Mouse (Mus musculus) liver, embryonic 14.5 days (tissue): ENCODE results near the gene Fndc11. TPM values are rescaled to one million over a fixed set of nuclear protein-coding genes. Genes with fewer than 3 reads are reported as not detected.

Source experiments
- ATAC-seq: fragments of 200-750 bp; cut with Nextera tagmentation; 2 replicates; pipeline ENCODE4 v1.8.0; 2017; ENCODE audit warnings: moderate number of reproducible peaks, mild to moderate bottlenecking, moderate library complexity; ENCODE audit not compliant: insufficient read depth
- DNase-seq, 3 experiments: peaks; one replicate each; pipeline ENCODE4 v3.0.0-alpha.2; 2012 to 2013; ENCODE audit warnings: low read depth in 3 of 3, low spot score in 3 of 3
- H3K27ac ChIP-seq: fragments of 300-500 bp; sonication (generic); 2 replicates; pipeline ENCODE4 v1.5.1; 2014; ENCODE audit warnings: moderate library complexity, mild to moderate bottlenecking, control low read depth, inconsistent platforms
- H3K27me3 ChIP-seq: fragments of 300-500 bp; sonication (generic); 2 replicates; pipeline ENCODE4 v1.6.1; 2014; ENCODE audit warnings: mild to moderate bottlenecking, low read length, moderate library complexity; ENCODE audit not compliant: control insufficient read depth, insufficient read depth
- H3K36me3 ChIP-seq: fragments of 300-500 bp; sonication (generic); replicated peaks from 2 replicates; pipeline ENCODE4 v1.6.1; 2014; ENCODE audit warnings: low read depth; ENCODE audit not compliant: control insufficient read depth, insufficient read depth
- H3K4me1 ChIP-seq, 2 experiments: fragments of 200-500 bp in 1 of 2; fragments of 300-500 bp in 1 of 2; sonication (generic) in 1 of 2; replicated peaks; 2 replicates each; pipeline ENCODE4 v1.6.1; 2012 to 2014; ENCODE audit warnings: antibody characterized with exemption in 1 of 2, inconsistent platforms in 1 of 2, low read length in 1 of 2; ENCODE audit not compliant: control insufficient read depth in 2 of 2, insufficient read depth in 2 of 2
- H3K4me2 ChIP-seq: fragments of 300-500 bp; sonication (generic); 2 replicates; pipeline ENCODE4 v1.6.1; 2014; ENCODE audit warnings: low read depth, mild to moderate bottlenecking, control low read depth, moderate library complexity
- H3K4me3 ChIP-seq, 2 experiments: fragments of 200-500 bp in 1 of 2; fragments of 300-500 bp in 1 of 2; sonication (generic) in 1 of 2; 2 replicates each; pipeline ENCODE4 v1.5.1; 2012 to 2014; ENCODE audit warnings: low read depth in 2 of 2, low read length in 2 of 2, mild to moderate bottlenecking in 2 of 2, control low read depth in 1 of 2, inconsistent platforms in 1 of 2, moderate library complexity in 1 of 2; ENCODE audit not compliant: insufficient read depth in 1 of 2
- H3K9ac ChIP-seq: fragments of 300-500 bp; sonication (generic); replicated peaks from 2 replicates; pipeline ENCODE4 v1.6.1; 2014; ENCODE audit warnings: mild to moderate bottlenecking, control low read depth, moderate library complexity
- H3K9me3 ChIP-seq: fragments of 300-500 bp; sonication (generic); 2 replicates; pipeline ENCODE4 v1.6.1; 2016; ENCODE audit warnings: low read length, mixed read lengths; ENCODE audit not compliant: control insufficient read depth
- CTCF ChIP-seq: IDR thresholded peaks from 2 replicates; pipeline ENCODE4 v1.5.1; 2016; ENCODE audit warnings: antibody characterized with exemption, low read depth, control low read depth
- EP300 ChIP-seq: IDR thresholded peaks from 2 replicates; pipeline ENCODE4 v1.6.1; 2016; ENCODE audit warnings: antibody characterized with exemption, low read depth
- WGBS: fragments of 180-500 bp; shearing (Covaris S2); extraction: QIAGEN DNeasy Blood & Tissue Kit; methylation state at CpG from one replicate; pipeline ENCODE4 v1.1.7; 2014; ENCODE audit not compliant: insufficient replicate concordance; 5-methylcytosine and 5-hydroxymethylcytosine counted together
- polyA plus RNA-seq, 2 experiments: library from polyadenylated mRNA; depleted of rRNA in 1 of 2; stranded (reverse) in 1 of 2; unstranded in 1 of 2; fragments of >200 nt; fragmentation: Nextera tagmentation in 1 of 2; extraction: Ambion mirVana in 1 of 2; gene quantifications; 2 replicates each; pipeline versions ENCODE4 v1.2.1 to v1.2.3; 2012 to 2014

Fndc11 gene
- polyA plus RNA-seq, 2 experiments, result 0.14 to 0.25 TPM

- DNase-seq (no peak), ATAC-seq (no peak)
- no peak overlapping the region for H3K27ac ChIP-seq
- H3K9ac ChIP-seq, result no peak overlapping the region
- 79% methylated on average over 1 of the region's 1 CpGs for WGBS
- H3K4me3 ChIP-seq, result no peak overlapping the region
- H3K4me2 ChIP-seq, result no peak overlapping the region
- no peak for TF ChIP-seq CTCF
- TF ChIP-seq EP300, result no peak
- H3K4me1 ChIP-seq, result peaks cover 0 to 2% of the 10 kb centered on the region in 2 experiments; a peak in 1 of 4 replicates
- H3K9me3 ChIP-seq, result no peaks in the 10 kb centered on the region
- no peaks in the 10 kb centered on the region for H3K27me3 ChIP-seq
- peaks cover 34% of the 10 kb centered on the region for H3K36me3 ChIP-seq
Observed at GRCm38 (mm10) chr2:181251841-181252240, 32.0 kb downstream of the Fndc11 start.

DNA sequence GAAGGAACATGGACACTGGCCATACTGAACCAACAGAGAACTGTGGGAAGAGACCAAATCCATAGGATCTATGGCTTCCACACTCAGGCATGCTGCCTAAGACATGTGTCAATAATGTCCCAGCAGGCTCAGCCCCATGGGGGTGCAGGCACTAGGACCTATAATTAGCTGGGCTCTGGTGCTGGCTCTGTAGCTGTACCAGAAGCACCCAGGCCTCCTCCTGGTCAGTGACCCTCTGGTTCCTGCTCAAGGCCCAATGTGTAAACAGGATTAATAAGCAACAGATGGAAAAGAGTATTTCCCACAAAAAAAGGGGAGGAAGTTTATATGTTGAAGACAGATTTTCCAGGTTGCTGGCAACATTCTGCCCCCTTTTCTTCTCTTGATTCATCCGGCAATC, 33.4 kb downstream of the Fndc11 start:
- Histone ChIP-seq H3K9ac (no peak overlapping the region), H3K27ac (no peak overlapping the region), H3K4me2 (no peak overlapping the region), H3K4me3 (no peak overlapping the region), H3K36me3 (peaks cover 37% of the 10 kb centered on the region), H3K27me3 (no peaks in the 10 kb centered on the region), H3K4me1 (peaks cover 0 to 2% of the 10 kb centered on the region in 2 experiments; a peak in 1 of 4 replicates), H3K9me3 (no peaks in the 10 kb centered on the region)
- 73% methylated on average over 1 of the region's 1 CpGs for WGBS
- ATAC-seq (0 out of 2 replicates have a peak, but pooled peaks have one; percentile 27), DNase-seq (no peak)
- no peak for TF ChIP-seq CTCF
- no peak for TF ChIP-seq EP300

DNA sequence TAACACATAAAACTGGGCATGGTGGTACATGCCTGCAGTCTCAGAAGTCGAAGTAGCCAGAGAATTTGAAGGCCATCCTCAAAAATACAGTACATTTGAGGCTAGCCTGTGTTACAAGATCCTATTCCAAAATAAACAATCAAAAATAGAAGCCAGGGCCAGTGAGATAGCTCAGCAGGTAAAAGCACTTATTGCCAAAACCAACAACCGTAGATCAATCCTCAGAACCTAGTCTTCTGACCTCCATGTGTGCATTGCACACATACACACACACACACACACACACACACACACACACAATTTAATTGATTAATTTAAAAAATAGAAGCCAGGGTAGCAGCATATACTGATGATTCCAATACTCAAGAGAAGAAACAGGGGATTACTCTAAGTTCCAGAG, 47.0 kb downstream of the Fndc11 start:
- no peak overlapping the region for H3K4me2 ChIP-seq
- no peak for ATAC-seq
- no peaks in the 10 kb centered on the region for H3K4me1 ChIP-seq
- TF ChIP-seq EP300, result no peak
- H3K36me3 ChIP-seq, result peaks cover 58% of the 10 kb centered on the region
- no peak overlapping the region for H3K27ac ChIP-seq
- no peaks in the 10 kb centered on the region for H3K9me3 ChIP-seq
- DNase-seq, result no peak
- no peak overlapping the region for H3K9ac ChIP-seq
- WGBS, result 85% methylated on average over 2 of the region's 2 CpGs
- no peak overlapping the region for H3K4me3 ChIP-seq
- no peaks in the 10 kb centered on the region for H3K27me3 ChIP-seq

DNA sequence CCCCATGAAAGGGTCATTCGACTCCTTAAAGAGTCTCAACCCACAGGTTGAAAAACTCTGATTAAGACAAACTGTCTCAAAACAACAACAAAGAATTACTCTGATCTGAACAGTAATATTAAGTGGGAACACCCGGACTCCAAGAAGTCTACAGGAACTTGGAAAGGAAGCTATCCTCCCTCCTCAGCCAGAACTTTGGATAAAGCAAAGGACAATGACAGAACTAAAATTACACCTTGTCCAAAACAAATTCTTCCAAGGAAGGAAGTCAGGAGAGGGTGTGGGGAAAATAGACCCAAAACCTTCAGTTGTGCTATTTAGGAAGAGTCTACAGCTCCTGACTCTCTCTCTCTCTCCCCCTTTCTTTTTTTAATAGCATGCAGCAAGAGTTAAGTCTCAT, 52.3 kb downstream of the Fndc11 start:
- H3K36me3 ChIP-seq, result peaks cover 49% of the 10 kb centered on the region
- H3K4me3 ChIP-seq, result no peak overlapping the region
- no peak overlapping the region for H3K9ac ChIP-seq
- TF ChIP-seq EP300 (no peak), CTCF (no peak)
- DNase-seq (no peak), ATAC-seq (no peak)
- peaks cover 0 to 3% of the 10 kb centered on the region in 2 experiments; a peak in 1 of 4 replicates for H3K4me1 ChIP-seq
- H3K9me3 ChIP-seq, result no peaks in the 10 kb centered on the region
- H3K27me3 ChIP-seq, result no peaks in the 10 kb centered on the region
- H3K27ac ChIP-seq, result no peak overlapping the region
- 77% methylated on average over 2 of the region's 2 CpGs for WGBS
- no peak overlapping the region for H3K4me2 ChIP-seq

Other genes with a start within 250 kb of the Fndc11 start
- 0.11 and 0.20 TPM in 2 replicates for gene Col20a1, start 233.5 kb upstream of the Fndc11 start, polyA plus RNA-seq (2012; rRNA removed)
- gene Col20a1, start 233.5 kb upstream of the Fndc11 start, polyA plus RNA-seq (2014; fragmentation: Nextera tagmentation; extraction: Ambion mirVana), result 0.04 TPM in 1 of 2 replicates, not detected in the other
- 0.71 and 0.98 TPM in 2 replicates for gene Chrna4, start 176.5 kb upstream of the Fndc11 start, polyA plus RNA-seq (2012; rRNA removed)
- 0.50 and 1.1 TPM in 2 replicates for gene Chrna4, start 176.5 kb upstream of the Fndc11 start, polyA plus RNA-seq (2014; fragmentation: Nextera tagmentation; extraction: Ambion mirVana)
- gene Kcnq2, start 84.7 kb upstream of the Fndc11 start, polyA plus RNA-seq (2012; rRNA removed), result 0.06 and 0.16 TPM in 2 replicates
- gene Kcnq2, start 84.7 kb upstream of the Fndc11 start, polyA plus RNA-seq (2014; fragmentation: Nextera tagmentation; extraction: Ambion mirVana), result 0.06 and 0.08 TPM in 2 replicates
- 0.06 TPM in 1 of 2 replicates, not detected in the other for gene Eef1a2, start 63.0 kb upstream of the Fndc11 start, polyA plus RNA-seq (2012; rRNA removed)
- not detected in 2 replicates for gene Eef1a2, start 63.0 kb upstream of the Fndc11 start, polyA plus RNA-seq (2014; fragmentation: Nextera tagmentation; extraction: Ambion mirVana)
- gene Ppdpf, start 32.8 kb upstream of the Fndc11 start, polyA plus RNA-seq (2012; rRNA removed), result 44.6 and 63.1 TPM in 2 replicates
- gene Ppdpf, start 32.8 kb upstream of the Fndc11 start, polyA plus RNA-seq (2014; fragmentation: Nextera tagmentation; extraction: Ambion mirVana), result 115 TPM in 2 replicates
- 0.05 and 0.06 TPM in 2 replicates for gene Ptk6, start 17.2 kb upstream of the Fndc11 start, polyA plus RNA-seq (2012; rRNA removed)
- gene Ptk6, start 17.2 kb upstream of the Fndc11 start, polyA plus RNA-seq (2014; fragmentation: Nextera tagmentation; extraction: Ambion mirVana), result 0.05 TPM in 1 of 2 replicates, not detected in the other
- 0.15 and 0.19 TPM in 2 replicates for gene Srms, start 6.8 kb upstream of the Fndc11 start, polyA plus RNA-seq (2012; rRNA removed)
- 0.22 and 0.39 TPM in 2 replicates for gene Srms, start 6.8 kb upstream of the Fndc11 start, polyA plus RNA-seq (2014; fragmentation: Nextera tagmentation; extraction: Ambion mirVana)
- 4.2 and 4.6 TPM in 2 replicates for gene Helz2, start 22.0 kb downstream of the Fndc11 start, polyA plus RNA-seq (2012; rRNA removed)
- gene Helz2, start 22.0 kb downstream of the Fndc11 start, polyA plus RNA-seq (2014; fragmentation: Nextera tagmentation; extraction: Ambion mirVana), result 1.6 and 2.0 TPM in 2 replicates
- gene Gmeb2, start 68.0 kb downstream of the Fndc11 start, polyA plus RNA-seq (2012; rRNA removed), result 11.0 and 12.2 TPM in 2 replicates
- gene Gmeb2, start 68.0 kb downstream of the Fndc11 start, polyA plus RNA-seq (2014; fragmentation: Nextera tagmentation; extraction: Ambion mirVana), result 7.6 and 10.3 TPM in 2 replicates
- 0.06 and 1.0 TPM in 2 replicates for gene Stmn3, start 94.5 kb downstream of the Fndc11 start, polyA plus RNA-seq (2012; rRNA removed)
- 0.09 TPM in 1 of 2 replicates, not detected in the other for gene Stmn3, start 94.5 kb downstream of the Fndc11 start, polyA plus RNA-seq (2014; fragmentation: Nextera tagmentation; extraction: Ambion mirVana)
- gene Rtel1, start 99.7 kb downstream of the Fndc11 start, polyA plus RNA-seq (2012; rRNA removed), result 39.1 and 40.3 TPM in 2 replicates
- 26.2 and 29.3 TPM in 2 replicates for gene Rtel1, start 99.7 kb downstream of the Fndc11 start, polyA plus RNA-seq (2014; fragmentation: Nextera tagmentation; extraction: Ambion mirVana)
- 7.7 and 8.8 TPM in 2 replicates for gene Zgpat, start 144.9 kb downstream of the Fndc11 start, polyA plus RNA-seq (2012; rRNA removed)
- gene Zgpat, start 144.9 kb downstream of the Fndc11 start, polyA plus RNA-seq (2014; fragmentation: Nextera tagmentation; extraction: Ambion mirVana), result 8.4 and 10.5 TPM in 2 replicates
- gene Arfrp1, start 145.4 kb downstream of the Fndc11 start, polyA plus RNA-seq (2012; rRNA removed), result 13.3 and 21.1 TPM in 2 replicates
- 14.8 and 16.9 TPM in 2 replicates for gene Arfrp1, start 145.4 kb downstream of the Fndc11 start, polyA plus RNA-seq (2014; fragmentation: Nextera tagmentation; extraction: Ambion mirVana)
- 10.9 and 12.3 TPM in 2 replicates for gene Lime1, start 160.1 kb downstream of the Fndc11 start, polyA plus RNA-seq (2012; rRNA removed)
- 4.0 and 4.7 TPM in 2 replicates for gene Lime1, start 160.1 kb downstream of the Fndc11 start, polyA plus RNA-seq (2014; fragmentation: Nextera tagmentation; extraction: Ambion mirVana)
- gene Zbtb46, start 239.4 kb downstream of the Fndc11 start, polyA plus RNA-seq (2012; rRNA removed), result 4.4 and 5.3 TPM in 2 replicates
- 6.5 and 6.8 TPM in 2 replicates for gene Zbtb46, start 239.4 kb downstream of the Fndc11 start, polyA plus RNA-seq (2014; fragmentation: Nextera tagmentation; extraction: Ambion mirVana)